Mouse (Mus musculus): ENCODE measurements at regions not wholly inside any gene's neighbourhood (a gene's known extent, or its start where the extent isn't known, plus 50 kb on each side); places are given as distances from the start of the nearest gene placed in this dataset.

DNA sequence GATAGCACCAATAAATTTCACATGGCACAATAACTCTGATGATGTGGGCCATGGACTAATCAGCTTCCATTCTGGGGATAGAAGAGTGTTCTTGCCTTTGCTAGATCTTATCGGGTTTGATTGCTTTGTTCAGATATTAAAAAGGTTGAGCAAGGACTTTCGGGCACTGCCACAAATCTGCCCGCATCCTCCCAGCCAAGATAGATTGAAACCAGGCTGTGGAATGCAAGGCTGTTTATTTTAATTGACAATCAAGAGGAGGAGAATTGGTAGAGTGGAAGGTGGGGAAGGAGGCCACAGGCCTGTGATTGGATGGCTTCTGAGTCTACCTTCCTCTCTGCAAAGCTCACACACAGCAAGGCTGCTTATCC lies 106.5 kb upstream of the Cadm1 start:
- no peak for TF ChIP-seq CEBPB (IDR thresholded peaks at IDR 0.05; ENCODE audit: insufficient read depth, poor library complexity, severe bottlenecking)
- TF ChIP-seq USF1 (IDR thresholded peaks at IDR 0.05; ENCODE audit: low read depth), result no peak

All from myocyte (in vitro differentiated cells).